Mouse (Mus musculus): ENCODE results near the gene Slc5a6.
"Not testable (repeated sequence)": the region's sequence is repeated elsewhere in the genome, so short reads cannot be mapped to it uniquely, and the experiment has no call there.

Slc5a6 gene

DNA sequence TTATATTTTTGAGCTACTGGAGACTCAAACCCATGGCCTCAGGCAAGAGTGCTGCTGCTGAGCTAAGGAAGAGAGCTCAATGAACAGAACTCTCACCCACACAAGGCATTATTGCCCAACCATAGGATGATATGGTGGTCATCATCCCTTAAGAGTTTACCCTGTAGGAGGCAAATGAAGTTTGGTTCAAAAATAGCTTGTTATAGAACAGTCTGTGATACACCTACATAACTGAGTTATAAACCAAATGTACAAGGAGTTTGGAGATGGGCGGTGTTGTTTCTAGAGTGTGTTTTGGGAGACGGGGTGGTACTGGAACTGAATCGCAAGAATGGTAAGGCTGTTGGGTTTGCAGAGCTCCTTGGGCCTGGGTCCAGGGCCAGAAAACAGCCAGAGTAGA, 21.1 kb upstream of the Slc5a6 start:
- in situ Hi-C loops (cut with MboI; ENCODE audit: low sequenced_read_pairs), result no loop called here

DNA sequence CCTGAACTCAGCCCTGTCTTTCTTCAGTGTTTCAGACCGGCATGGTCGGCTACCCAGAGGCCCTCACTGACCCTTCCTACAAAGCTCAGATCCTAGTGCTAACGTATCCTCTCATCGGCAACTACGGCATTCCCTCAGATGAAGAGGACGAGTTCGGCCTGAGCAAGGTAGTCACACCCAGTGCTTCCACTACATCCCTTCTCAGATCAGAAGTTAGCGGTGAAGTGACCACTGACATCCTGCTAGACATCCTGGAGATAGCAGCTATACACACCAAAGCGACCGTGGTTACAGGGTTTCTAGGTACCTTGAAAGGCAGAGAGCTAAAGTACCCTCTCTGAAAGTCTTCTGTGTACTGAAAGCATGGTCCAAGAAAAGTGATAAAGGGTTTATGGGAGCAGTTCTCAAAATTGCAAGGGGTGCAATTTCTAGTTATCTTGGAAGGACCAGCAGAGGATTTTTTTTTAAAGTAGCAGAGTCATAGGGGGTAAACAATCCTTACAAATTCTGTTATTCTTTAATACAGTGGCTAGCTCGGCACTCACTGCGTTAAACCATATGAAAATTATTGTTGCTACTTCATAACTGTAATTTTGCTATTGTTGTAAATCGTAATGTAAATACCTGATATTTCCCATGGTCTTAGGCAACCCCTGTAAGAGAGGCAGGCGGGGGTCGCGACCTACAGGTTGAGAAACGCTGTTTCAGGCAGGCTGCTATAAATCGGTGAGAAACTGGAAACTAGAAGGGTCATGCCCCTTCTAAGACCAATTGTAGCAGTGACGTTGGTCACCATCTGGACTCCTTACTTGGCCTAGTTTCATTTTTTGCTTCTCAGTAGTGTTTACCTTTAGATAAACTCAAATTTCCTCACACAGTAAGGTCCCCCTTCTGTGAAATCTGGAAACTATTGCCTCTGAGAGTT, 6.8 kb upstream of the Slc5a6 start:
- in situ Hi-C loops (cut with MboI; ENCODE audit: low sequenced_read_pairs), result no loop called here

DNA sequence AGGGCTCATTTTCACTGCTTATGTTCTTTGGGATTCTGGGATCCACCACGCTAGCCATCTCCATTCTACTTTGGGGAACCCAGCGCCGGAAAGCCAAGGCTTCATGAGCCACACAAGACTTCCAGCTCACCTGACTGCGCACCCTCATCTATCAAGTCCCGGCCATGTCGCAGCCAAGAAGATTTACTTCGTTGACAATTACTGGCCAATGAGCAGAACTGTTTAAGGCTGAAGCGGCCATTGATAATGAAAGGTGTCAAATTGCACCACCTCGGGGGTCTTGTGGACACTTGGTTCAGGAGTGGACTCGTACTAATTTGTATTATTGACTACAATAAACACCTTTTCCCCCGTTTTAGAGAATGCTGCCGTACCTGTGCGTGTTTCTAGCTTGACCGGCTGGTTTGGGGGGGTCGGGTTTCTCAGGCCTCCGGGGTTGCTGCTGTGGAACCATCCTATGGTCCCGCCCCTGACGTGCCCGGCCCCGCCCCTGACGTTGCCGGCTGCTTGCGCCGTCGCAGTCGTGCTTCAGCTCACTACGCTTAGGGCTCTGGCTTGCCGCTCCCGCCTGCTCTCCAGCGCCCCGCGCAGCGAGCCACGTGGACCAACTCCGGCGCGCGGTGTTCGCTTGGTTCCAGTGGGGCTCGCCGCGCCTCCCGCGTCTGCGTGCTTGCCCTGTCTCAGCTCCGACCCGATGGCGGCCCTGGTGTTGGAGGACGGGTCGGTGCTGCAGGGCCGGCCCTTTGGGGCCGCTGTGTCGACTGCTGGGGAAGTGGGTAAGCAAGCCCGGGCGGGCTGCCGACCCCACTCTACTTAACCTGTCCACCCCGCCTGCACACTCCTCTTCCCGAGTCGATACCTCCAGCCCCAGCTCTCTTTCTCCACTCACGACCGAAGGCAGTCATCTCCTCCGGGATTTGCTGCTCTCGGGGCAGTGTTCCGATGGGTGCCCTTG, 5.8 kb upstream of the Slc5a6 start, which contains the start of gene Cad:
Gene Cad (plus strand): TSS at position 520 of the 955 bp plus-strand sequence.
- in situ Hi-C loops (cut with MboI; ENCODE audit: low sequenced_read_pairs), result no loop called here

DNA sequence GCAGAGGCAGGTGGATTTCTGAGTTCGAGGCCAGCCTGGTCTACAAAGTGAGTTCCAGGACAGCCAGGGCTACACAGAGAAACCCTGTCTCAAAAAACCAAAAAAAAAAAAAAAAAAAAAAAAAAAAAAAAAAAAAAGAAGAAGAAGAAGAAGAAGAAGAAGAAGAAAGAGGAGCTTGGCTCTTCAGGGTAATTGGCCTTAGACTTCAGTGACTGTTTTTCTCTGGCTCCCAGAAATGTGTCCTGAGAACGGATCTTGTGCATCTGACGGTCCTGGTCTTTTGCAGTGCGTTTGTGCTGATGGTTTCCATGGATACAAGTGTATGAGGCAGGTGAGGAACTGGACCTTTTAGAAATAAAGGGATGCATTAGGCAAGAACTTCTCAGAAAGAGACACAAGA, 5.0 kb upstream of the Slc5a6 start:
- in situ Hi-C loops (cut with MboI; ENCODE audit: low sequenced_read_pairs), result not testable (repeated sequence)

DNA sequence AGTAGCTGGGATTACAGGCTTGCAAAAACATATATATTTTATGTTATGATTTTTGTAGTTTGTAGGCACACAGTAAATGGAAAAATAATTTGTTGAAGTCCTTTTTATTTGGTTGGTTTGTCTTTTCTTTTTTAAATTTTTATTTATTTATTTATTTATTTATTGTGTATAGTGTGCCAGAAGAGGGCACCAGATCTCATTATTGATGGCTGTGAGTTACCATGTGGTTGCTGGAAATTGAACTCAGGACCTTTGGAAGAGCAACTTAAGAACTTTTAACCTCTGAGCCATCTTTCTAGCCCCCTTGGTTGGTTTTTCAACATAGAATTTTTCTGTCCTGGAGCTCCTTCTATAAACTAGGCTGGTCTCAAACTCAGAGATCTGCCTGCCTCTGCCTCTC, 1.7 kb upstream of the Slc5a6 start:
- in situ Hi-C loops (cut with MboI; ENCODE audit: low sequenced_read_pairs), result no loop called here

DNA sequence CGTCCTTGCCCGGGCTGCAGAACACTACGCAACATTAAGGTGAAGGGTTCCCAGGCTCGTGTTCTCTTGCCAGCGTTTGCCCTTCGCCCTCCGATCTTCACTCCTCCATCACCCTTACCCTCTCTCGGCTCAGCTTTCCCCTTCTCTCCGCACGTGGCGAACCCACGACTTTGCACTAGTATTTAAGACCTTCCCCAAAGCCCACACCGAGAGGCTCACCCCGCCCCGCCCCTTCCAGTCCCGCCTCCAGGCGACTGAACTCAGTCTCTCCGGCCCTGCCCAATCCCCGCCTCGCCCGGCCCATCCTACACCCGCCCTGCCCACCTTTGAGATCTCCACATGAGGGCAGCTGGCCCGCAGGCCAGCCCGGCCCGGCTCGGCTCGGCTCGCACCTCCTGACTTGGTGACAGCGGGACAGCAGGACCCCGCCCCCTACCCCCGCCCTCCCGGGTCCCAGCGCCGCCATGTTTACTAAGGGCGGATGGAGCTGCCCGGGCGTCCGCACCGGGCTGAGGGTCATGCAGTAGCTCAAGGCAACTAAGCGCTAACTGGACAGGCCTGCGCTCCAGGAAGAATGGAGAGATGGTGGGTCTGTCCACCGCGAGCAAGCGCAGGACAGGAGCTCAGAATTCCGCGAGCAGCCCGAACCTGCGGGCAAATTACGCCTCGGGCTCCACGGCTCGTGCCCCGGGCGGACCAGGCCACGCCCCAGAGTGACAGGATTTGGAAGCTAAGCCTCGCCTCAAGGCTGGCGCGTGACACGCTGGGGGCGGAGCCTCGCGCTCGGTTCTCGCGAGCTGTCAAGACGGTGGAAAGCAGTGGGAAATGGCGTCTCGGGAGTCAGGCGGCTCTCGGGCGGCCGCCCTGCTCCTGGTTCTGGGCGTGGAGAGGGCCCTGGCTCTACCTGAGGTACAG, 619 bp downstream of the Slc5a6 start, which contains the start of gene Atraid:
Gene Atraid (plus strand): TSS at position 465 of the 915 bp plus-strand sequence.
- in situ Hi-C loops (cut with MboI; ENCODE audit: low sequenced_read_pairs), result no loop called here

DNA sequence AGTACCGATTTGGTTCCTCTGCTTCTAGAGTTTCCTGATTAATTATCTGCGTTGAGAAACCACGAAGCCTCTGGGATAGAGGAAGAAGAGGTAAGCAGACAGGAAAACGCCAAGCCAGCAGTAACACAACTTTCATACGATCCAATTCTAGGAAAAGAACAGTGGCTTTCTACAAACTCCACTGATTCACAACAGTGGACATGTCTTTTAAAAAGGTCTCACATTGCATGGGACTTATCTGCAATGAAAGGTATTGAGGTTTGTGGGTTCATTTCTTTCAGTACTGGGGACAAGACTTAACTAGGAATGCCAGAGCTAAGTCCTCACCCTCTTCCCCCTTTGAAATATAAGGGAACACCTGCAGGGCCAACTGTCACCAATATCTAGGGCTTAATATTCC, 1.6 kb downstream of the Slc5a6 start:
- in situ Hi-C loops (cut with MboI; ENCODE audit: low sequenced_read_pairs), result no loop called here

DNA sequence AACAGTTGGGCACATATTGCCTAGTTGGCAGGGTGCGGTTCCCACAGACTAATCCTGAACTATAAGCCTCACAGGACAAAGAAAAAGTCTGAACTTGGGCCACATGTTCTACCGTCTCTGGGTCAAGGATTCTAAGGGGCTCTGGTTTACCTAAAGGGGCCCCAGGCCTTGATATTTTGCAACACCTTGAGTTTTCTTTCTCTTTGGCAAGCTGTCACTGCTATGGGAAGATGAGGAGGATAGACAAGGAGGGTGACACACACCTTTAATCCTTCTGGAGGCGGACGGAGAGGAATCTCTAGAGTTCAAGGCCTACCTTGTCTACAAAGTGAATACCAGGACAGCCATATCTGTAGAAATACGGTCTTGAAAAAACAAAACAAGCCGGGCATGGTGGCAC, 2.3 kb downstream of the Slc5a6 start:
- in situ Hi-C loops (cut with MboI; ENCODE audit: low sequenced_read_pairs), result no loop called here

DNA sequence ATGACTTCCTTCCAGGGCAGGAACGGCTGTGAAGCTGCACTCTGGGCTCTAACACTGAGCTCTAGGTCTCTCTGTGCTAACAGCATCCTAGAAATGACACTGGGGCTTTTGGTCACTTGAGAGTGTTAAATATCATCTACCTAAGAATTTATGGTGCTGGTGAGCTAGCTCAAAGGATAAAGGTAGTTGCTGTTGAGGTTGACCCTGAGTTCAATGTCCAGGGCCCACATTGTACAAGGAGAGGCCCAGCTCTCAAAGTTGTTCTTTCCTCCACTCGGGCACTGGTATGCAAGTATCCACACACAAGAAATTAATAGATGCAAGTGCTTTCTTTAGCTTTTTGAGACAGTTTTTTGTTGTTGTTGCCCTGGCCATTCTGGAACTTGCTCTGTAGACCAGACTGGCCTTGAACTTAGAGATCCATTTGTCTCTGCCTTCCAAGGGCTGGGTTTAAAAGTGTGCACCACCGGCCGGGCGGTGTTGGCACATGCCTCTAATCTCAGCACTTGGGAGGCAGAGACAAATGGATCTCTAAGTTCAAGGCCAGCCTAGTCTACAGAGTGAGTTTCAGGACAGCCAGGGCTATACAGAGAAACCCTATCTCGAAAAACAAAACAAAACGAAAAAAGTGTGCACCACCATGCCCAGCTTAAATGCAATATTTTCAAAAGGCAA, 10.4 kb downstream of the Slc5a6 start:
- in situ Hi-C loops (cut with MboI; ENCODE audit: low sequenced_read_pairs), result no loop called here

DNA sequence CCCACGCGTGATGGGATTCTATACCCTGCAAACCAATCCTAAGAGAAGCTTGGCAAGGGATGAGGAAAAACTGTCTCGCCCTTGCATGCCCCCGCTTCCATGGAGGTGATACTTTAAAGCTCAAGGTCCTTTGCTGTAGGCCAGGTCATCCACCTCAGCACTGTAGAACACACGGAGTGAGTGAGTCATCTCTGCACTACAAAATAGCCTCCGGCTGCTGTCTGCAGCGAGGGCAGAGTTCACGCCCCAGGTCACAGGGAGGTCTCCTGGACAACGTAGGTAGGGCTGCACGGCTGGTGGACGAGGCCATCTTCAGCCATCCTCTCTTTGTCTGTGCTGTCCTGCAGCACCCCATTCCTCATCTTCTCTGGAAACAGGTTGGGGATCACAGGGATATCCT, 12.2 kb downstream of the Slc5a6 start:
- in situ Hi-C loops (cut with MboI; ENCODE audit: low sequenced_read_pairs), result not testable (repeated sequence)

DNA sequence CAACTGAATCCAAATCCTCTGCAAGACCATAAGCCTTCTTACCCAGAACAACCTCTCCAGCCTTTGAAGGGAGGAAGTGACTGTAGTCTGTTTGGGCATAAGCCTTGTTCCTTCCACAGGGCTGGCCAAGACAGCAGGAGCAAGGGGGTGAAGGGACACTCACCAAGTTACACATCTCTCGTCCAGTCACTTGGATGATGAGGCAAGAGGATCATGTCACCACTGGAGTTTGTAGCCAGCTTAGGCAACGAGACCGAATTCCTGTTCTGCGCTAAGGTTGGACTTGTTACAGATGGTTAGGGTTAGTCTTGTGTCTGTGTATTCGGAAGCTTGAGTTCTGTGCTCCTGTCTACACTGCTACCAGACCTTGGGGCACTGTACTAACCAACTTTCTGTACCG, 14.1 kb downstream of the Slc5a6 start:
- in situ Hi-C loops (cut with MboI; ENCODE audit: low sequenced_read_pairs), result no loop called here

DNA sequence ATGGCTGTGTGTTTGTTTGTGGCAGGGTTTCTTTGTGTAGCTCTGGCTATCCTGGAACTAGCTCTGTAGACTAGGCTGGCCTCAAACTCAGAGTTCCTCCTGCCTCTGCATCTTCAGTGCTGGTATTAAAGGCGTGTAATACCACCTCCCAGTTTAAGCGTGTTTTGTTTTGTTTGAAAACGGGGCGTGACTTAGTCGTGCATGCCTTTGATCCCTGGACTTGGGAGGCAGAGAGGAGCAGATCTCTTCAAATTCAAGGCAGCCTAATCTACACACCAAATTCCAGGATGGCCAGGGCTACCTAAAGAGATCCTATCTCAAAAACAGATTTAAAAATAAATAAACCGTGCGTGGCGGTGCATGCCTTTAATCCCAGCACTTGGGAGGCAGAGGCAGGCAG, 17.2 kb downstream of the Slc5a6 start:
- in situ Hi-C loops (cut with MboI; ENCODE audit: low sequenced_read_pairs), result no loop called here

DNA sequence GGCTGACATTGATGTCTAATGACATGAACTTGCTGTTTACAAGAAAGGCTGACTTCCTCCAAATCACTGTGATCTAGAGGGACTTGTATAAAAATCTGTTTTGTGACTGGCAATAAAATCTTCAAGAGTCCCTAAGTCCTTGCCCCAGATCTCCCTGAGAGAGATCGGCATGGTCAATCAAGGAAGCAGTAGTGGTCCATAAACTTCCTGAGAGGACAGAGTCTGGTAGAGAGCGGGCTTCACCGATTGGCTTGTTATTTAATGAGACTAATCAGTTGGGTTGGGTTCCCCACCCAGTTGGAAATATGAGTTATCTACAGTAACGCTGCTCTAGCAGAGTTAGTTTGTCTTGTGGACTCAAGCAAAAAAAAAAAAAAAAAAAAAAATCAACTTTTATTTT, 17.8 kb downstream of the Slc5a6 start:
- in situ Hi-C loops (cut with MboI; ENCODE audit: low sequenced_read_pairs), result no loop called here

DNA sequence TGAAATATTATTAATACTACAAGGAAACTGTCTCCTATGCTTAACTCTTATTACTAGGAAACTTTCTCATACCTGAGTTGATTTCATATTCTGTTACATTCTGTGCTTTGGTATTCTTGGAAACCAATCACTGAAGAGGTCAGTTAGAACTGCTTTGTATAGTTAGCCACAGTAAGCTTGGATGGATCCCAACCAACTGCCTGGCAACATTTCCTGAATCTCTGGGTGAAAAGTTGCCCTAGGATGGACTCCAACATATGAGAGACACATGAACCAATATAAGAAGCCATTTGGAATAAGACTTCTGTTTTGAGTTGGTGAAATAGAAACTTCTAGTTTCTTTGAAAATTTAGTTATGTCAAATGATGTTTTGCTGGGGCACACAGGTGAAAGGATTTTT, 24.1 kb downstream of the Slc5a6 start:
- in situ Hi-C loops (cut with MboI; ENCODE audit: low sequenced_read_pairs), result no loop called here

DNA sequence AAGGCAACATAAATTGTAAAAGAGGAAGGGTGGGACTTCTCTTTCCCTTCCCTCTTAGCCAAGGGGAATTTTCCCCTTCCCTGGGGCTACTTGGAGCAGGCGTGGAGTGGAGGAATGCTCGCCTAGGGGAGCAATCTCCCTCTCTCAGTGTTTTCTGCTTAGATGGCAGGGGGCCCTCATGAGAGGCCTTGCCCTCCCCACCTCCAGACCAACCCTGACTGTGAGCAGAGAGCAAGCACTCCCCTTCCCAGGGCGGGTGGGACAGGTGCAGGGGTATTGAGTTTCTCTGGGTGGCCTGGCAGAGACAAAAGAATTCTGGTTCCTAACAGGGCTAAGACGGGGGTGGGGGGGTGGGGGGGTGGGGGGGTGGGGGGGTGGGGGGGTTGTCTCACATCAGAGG, 25.5 kb downstream of the Slc5a6 start:
- in situ Hi-C loops (cut with MboI; ENCODE audit: low sequenced_read_pairs), result no loop called here

DNA sequence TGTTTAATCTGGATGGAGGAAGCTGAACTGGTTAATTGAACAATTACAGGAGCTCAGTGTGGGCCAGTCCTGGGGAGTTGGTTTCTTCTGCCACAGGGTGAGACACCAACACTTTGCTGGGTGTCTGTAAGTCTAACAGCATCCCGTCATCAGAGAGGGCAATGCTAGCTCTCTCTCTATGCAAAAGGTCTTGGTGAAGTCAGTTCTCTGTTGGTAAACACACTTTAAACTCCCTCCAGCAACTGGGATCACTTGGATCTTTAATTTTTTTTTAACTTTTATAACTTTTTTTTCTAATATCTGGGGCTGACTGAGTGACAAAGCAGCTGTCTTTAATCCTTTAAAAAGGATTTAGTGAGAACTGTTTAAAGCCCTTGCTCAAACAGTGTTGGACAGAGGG, 26.0 kb downstream of the Slc5a6 start:
- in situ Hi-C loops (cut with MboI; ENCODE audit: low sequenced_read_pairs), result no loop called here

DNA sequence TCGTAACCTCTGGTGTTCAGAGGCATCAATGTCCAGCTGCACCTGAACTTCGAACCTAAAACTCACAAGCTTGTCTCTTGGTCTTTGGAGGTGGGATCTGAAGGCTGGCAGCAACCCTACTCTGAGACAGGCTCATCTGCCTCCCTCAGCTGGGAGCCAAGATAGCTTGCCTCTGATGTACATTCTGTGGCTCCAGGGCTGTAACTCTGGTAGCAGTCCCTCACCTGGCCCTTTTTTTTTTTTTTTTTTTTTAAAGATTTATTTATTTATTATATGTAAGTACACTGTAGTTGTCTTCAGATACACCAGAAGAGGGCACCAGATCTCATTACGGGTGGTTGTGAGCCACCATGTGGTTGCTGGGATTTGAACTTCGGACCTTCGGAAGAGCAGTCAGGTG, 26.9 kb downstream of the Slc5a6 start:
- in situ Hi-C loops (cut with MboI; ENCODE audit: low sequenced_read_pairs), result not testable (repeated sequence)

DNA sequence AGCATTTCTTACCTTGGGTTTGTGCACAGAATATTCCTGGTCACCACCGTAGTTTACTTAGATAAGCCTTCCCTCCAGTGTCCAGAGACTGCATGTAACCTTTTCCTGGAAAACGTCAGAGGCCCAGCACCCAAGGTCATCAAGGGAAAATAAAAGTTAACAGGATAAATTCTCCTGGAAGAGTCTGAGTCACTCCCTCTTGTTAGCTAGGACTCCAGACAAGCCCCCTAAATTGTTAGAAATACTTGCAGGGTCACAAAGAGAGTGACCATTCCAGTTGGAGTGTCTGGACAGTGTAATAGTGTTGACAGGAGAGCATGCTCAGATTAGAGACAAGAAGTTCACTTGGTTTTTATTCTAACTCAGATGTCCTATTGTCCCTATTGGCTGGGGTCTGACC, 32.8 kb downstream of the Slc5a6 start:
- in situ Hi-C loops (cut with MboI; ENCODE audit: low sequenced_read_pairs), result no loop called here

DNA sequence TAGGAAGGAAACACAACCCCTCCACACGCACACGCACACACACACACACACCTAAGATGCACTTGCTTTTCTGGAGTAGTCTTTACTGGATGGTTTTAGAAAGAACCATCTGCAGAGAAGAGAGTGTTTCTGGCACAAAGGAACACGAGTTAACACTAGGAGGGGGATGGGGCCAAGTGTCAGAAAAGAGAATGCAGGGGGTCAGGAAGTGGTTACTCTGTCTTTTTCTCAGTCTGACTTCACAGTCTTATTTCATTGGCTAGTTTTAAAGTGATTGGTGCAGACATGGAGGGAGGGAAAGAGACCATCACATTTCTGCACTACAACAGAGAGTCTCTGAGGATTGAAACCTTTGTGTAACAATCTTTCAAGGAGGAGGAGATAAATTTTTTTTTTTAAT, 36.0 kb downstream of the Slc5a6 start:
- in situ Hi-C loops (cut with MboI; ENCODE audit: low sequenced_read_pairs), result no loop called here

DNA sequence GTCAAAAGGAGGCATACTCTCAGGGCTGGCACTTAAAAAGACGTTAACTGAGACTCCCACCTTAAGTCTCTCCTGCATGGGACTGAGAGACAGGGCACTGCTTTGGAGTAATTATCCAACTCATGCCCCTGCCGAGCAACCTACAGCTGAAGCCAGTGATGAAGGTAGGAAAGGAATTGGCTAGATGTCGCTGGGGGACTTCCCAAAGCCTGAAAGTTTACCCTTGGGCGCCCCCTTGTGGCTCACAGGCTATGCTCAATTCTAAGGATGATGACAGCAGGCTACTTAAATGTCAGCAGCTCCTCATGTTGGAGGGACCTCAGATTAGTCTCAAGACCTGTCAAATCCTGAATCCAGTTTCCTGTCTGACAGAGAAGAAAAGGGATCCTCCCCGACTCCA, 44.5 kb downstream of the Slc5a6 start:
- in situ Hi-C loops (cut with MboI; ENCODE audit: low sequenced_read_pairs), result no loop called here

Data from CH12F3 (cell line).